Mouse (Mus musculus): ENCODE results near the gene Unc13a. TPM values are rescaled to one million over a fixed set of nuclear protein-coding genes. Genes with fewer than 3 reads are reported as not detected.
A peak's percentile ranks its signal among the peaks of the same experiment; 100 is the strongest.
"Not testable (repeated sequence)": the region's sequence is repeated elsewhere in the genome, so short reads cannot be mapped to it uniquely, and the experiment has no call there.

Gene Unc13a
- polyA plus RNA-seq, 1 experiment from 2014 or later: 13.9 TPM

DNA sequence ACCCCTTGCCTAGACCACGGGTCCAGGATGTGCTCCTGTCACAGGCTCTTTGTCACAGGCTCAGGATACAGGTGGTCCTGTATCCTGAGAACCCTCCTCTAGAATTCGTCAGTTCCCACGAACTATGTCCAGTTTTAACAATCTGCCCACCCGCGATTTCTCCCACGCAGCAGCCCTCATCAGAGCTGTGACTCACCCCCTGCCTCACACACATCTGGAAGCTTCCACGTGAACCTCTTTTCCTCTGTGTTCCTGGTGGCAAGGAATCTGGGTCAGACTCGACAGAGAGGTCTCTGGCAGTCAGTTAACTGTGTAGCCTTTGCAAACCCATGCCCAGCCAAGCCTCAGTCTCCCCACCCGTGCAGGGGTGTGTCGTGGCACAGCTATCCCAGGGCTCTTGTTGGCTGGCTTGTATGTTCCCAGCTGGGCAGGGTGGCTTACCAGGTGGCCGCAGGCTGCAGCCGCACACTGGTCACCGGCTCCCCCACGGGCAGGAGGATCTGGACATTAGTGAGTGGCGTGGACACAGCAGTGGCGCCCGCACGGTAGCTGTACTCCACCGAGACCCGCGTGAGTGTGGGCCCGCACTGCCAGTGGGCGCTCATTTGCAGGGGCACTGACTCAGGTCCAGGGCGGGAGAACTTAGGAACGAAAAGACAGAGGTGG is 37.7 kb upstream of the Unc13a start:
- WGBS: 45% methylated on average over 25 of the region's 25 CpGs
- H3K9ac ChIP-seq (ENCODE audit: low read length): no peak overlapping the region
- ATAC-seq: peak; percentile 11

DNA sequence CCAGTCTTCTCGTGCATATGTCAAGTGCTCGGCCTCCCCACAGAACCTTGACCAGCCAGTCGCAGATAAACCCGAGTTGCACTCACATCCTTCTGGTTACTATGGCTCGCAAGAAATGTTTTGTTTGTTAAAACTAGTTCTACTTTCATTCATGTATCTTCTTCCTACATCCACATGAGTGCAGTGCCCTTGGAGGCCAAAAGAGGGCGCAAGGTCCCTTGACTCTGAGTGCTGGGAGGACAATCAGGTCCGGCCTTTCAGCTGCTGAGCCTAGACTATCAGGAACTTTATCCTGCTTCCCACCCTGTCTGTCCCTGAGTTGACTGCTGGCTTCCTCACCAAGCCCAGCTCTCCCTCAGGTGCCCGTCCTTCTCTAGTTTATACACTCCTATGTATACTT is 36.3 kb upstream of the Unc13a start:
- H3K4me2 ChIP-seq (ENCODE audit: low read length): no peak overlapping the region
- no peak overlapping the region for H3K9ac ChIP-seq (ENCODE audit: low read length)
- no peaks in the 10 kb centered on the region for H3K4me1 ChIP-seq (ENCODE audit: control insufficient read depth, insufficient read depth, low read length)
- DNase-seq (ENCODE audit: low spot score) (peak; percentile 64), ATAC-seq (no peak)
- 35% methylated on average over 8 of the region's 8 CpGs for WGBS
- H3K36me3 ChIP-seq (ENCODE audit: control insufficient read depth, insufficient read depth, low read length): peaks cover 17% of the 10 kb centered on the region
- H3K27me3 ChIP-seq (replicated peaks; ENCODE audit: control insufficient read depth, insufficient read depth, low read length): 0 out of 2 replicates have a peak, but pooled peaks cover 7% of the 10 kb centered on the region
- no peak overlapping the region for H3K4me3 ChIP-seq (ENCODE audit: low read depth, low read length)
- no peaks in the 10 kb centered on the region for H3K9me3 ChIP-seq (replicated peaks; ENCODE audit: control insufficient read depth, low read length)
- H3K27ac ChIP-seq (ENCODE audit: low read depth, low read length): no peak overlapping the region

More for the DNA sequence above, 37.7 kb upstream of the Unc13a start:
- H3K4me2 ChIP-seq (ENCODE audit: low read length): peak overlapping the region; percentile 31; the same call in 1 of the 2 replicates
- DNase-seq (ENCODE audit: low spot score): no peak
- no peak overlapping the region for H3K4me3 ChIP-seq (ENCODE audit: low read depth, low read length)
- peaks cover 27% of the 10 kb centered on the region for H3K36me3 ChIP-seq (ENCODE audit: control insufficient read depth, insufficient read depth, low read length)
- no peak overlapping the region for H3K27ac ChIP-seq (ENCODE audit: low read depth, low read length)
- no peaks in the 10 kb centered on the region for H3K9me3 ChIP-seq (replicated peaks; ENCODE audit: control insufficient read depth, low read length)
- H3K27me3 ChIP-seq (replicated peaks; ENCODE audit: control insufficient read depth, insufficient read depth, low read length): 0 out of 2 replicates have a peak, but pooled peaks cover 4% of the 10 kb centered on the region
- no peaks in the 10 kb centered on the region for H3K4me1 ChIP-seq (ENCODE audit: control insufficient read depth, insufficient read depth, low read length)

DNA sequence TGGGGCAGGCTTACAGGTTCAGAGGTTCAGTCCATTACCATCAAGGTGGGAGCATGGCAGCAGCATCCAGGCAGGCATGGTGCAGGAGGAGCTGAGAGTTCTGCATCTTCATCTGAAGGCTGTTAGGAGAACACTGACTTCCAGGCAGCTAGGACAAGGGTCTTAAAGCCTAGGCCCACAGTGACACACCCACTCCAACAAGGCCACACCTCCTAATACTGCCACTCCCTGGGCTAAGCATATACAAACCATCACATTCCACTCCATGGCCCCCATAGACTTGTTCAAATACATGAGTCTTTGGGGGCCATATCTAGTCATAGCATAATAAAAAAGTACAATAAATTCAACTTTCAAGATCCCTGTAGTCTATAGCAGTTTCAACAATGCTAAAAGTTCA is 31.8 kb upstream of the Unc13a start:
- not testable (repeated sequence) for H3K4me1 ChIP-seq (ENCODE audit: control insufficient read depth, insufficient read depth, low read length); H3K9me3 ChIP-seq (replicated peaks; ENCODE audit: control insufficient read depth, low read length); H3K4me3 ChIP-seq (ENCODE audit: low read depth, low read length); H3K36me3 ChIP-seq (ENCODE audit: control insufficient read depth, insufficient read depth, low read length); H3K27ac ChIP-seq (ENCODE audit: low read depth, low read length); ATAC-seq; H3K4me2 ChIP-seq (ENCODE audit: low read length); H3K9ac ChIP-seq (ENCODE audit: low read length); DNase-seq (ENCODE audit: low spot score)
- peaks cover 33% of the 10 kb centered on the region for H3K27me3 ChIP-seq (replicated peaks; ENCODE audit: control insufficient read depth, insufficient read depth, low read length)

DNA sequence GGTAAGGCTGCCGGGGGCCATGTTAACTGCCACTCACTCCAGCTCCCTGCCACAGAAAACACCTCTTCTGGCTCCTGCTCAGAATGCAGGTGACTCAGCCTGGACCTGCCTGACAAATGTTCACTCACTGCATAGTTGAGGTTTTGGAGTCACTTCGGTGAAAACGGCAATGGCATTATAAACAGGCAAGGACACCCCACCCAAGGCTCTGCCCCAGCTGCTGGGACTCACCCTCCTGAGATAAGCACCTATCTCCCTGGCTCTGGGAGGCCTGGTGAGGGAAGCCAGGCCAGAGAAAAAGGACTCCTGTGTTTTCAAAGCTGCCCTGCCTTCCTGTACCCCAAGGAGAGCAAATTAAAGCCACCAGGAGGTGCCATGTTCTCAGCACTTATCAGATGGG is 31.4 kb upstream of the Unc13a start:
- no peaks in the 10 kb centered on the region for H3K9me3 ChIP-seq (replicated peaks; ENCODE audit: control insufficient read depth, low read length)
- WGBS: 93% methylated on average over 3 of the region's 3 CpGs
- no peak for DNase-seq (ENCODE audit: low spot score)
- H3K4me2 ChIP-seq (ENCODE audit: low read length): no peak overlapping the region
- H3K27me3 ChIP-seq (replicated peaks; ENCODE audit: control insufficient read depth, insufficient read depth, low read length): peaks cover 32% of the 10 kb centered on the region
- no peaks in the 10 kb centered on the region for H3K4me1 ChIP-seq (ENCODE audit: control insufficient read depth, insufficient read depth, low read length)
- H3K9ac ChIP-seq (ENCODE audit: low read length): no peak overlapping the region
- no peak for ATAC-seq
- H3K27ac ChIP-seq (ENCODE audit: low read depth, low read length): no peak overlapping the region
- H3K4me3 ChIP-seq (ENCODE audit: low read depth, low read length): no peak overlapping the region
- H3K36me3 ChIP-seq (ENCODE audit: control insufficient read depth, insufficient read depth, low read length): no peaks in the 10 kb centered on the region

DNA sequence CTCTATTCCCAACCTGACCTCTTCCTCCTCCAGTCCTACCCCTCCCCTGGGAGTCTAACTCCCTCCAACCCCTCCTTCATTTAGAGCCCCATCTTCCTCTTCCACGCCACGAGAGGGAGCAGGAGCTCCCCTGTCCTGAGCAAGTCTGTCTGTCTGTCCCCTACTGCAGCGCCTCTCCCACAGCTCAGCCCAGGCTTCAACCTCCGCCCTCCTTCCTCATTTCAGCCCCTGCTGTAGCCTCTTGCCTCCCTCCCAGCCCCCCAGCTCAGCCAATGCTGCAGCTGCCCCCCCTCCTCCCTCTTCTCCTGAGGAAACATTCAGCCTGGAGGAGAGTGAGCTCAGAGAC is 30.5 kb upstream of the Unc13a start:
- DNase-seq (ENCODE audit: low spot score) (no peak), ATAC-seq (no peak)
- Histone ChIP-seq H3K27me3 (replicated peaks; ENCODE audit: control insufficient read depth, insufficient read depth, low read length) (peaks cover 32% of the 10 kb centered on the region), H3K4me2 (ENCODE audit: low read length) (no peak overlapping the region), H3K9ac (ENCODE audit: low read length) (no peak overlapping the region), H3K36me3 (ENCODE audit: control insufficient read depth, insufficient read depth, low read length) (no peaks in the 10 kb centered on the region), H3K27ac (ENCODE audit: low read depth, low read length) (no peak overlapping the region), H3K4me1 (ENCODE audit: control insufficient read depth, insufficient read depth, low read length) (no peaks in the 10 kb centered on the region), H3K9me3 (replicated peaks; ENCODE audit: control insufficient read depth, low read length) (no peaks in the 10 kb centered on the region), H3K4me3 (ENCODE audit: low read depth, low read length) (no peak overlapping the region)
- WGBS: 35% methylated on average over 4 of the region's 4 CpGs

DNA sequence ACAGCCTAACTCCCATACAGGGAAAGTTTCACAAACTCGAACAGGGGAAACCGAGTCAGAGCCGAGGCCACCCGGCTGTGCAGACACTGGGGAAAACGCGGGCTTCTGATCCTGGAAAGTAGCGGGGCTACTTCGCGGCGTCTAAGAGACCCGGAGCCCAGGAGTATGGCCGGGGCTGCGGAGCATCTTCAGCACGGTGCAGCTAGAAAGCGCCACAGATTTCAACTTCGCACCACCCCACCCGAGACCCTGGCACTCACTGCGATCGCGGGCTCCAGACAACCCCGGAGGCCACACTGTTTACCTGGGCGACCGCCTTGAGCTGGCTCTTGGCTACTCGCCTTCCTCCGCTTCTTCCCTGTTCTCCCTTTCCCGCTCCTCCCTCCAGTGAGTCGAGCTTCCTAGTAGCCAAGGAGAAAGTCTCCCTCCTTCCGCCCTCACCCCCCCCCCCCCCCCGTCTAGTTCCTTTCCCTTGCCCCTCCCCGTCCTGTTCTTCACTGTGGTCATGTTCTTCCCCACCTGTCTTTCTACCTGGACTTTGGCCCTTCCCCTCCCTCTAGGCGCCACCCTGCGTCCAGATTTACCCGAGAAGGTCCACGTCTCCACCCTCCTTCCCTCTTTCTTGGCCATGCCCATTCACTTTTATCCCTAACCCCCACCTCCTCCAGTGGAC is 30.0 kb upstream of the Unc13a start, which contains the start of gene B3gnt3:
TSS of gene B3gnt3 (minus strand) at position 376 of the 673 bp plus-strand sequence.
- H3K27me3 ChIP-seq (replicated peaks; ENCODE audit: control insufficient read depth, insufficient read depth, low read length): peaks cover 32% of the 10 kb centered on the region
- no peak for DNase-seq (ENCODE audit: low spot score)

DNA sequence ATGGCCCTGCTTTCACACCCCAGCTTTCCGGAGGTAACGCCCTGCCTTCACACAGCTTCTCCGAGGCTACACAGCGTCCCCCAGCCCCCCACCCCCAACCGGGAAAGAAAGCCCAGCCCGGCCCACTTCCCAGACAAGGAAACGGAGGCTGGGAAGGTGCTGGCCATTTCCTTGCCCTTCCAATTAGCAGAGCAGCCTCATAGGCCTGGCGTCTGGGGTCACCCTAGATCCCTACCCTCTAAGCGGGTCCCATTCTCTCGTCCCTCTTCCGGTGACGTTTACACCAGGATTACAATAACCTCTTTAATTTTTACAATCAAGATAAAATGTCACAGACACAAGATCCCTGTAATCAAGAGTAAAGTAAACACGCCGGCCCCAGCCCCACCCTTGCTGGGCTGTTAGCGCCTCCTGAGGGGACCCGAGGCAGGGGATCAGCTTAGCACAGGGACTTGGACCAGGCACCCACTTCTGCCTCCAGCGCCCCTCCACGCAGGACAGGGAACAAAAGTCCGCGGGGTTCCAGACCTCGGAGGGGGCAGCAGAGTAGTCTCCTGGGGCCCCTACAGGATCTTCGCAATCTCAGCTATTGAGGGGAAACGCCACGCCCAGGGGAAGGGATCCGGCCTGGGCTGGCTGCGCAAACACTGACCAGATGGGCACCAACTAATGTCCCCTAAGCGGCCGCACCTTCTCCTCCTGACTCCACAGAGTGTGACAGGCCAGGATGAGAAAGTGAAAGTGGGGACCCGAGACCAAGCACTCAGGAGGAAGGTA is 29.1 kb upstream of the Unc13a start:
- Histone ChIP-seq H3K4me1 (ENCODE audit: control insufficient read depth, insufficient read depth, low read length) (no peaks in the 10 kb centered on the region), H3K9me3 (replicated peaks; ENCODE audit: control insufficient read depth, low read length) (no peaks in the 10 kb centered on the region), H3K4me3 (ENCODE audit: low read depth, low read length) (no peak overlapping the region), H3K9ac (ENCODE audit: low read length) (no peak overlapping the region), H3K4me2 (ENCODE audit: low read length) (peak overlapping the region; percentile 7; the same call in 1 of the 2 replicates), H3K27ac (ENCODE audit: low read depth, low read length) (no peak overlapping the region), H3K36me3 (ENCODE audit: control insufficient read depth, insufficient read depth, low read length) (no peaks in the 10 kb centered on the region), H3K27me3 (replicated peaks; ENCODE audit: control insufficient read depth, insufficient read depth, low read length) (peaks cover 32% of the 10 kb centered on the region)
- ATAC-seq (no peak), DNase-seq (ENCODE audit: low spot score) (no peak)
- 14% methylated on average over 29 of the region's 29 CpGs for WGBS

More for the DNA sequence above, 30.0 kb upstream of the Unc13a start, which contains the start of gene B3gnt3:
- 19% methylated on average over 31 of the region's 34 CpGs for WGBS
- no peaks in the 10 kb centered on the region for H3K9me3 ChIP-seq (replicated peaks; ENCODE audit: control insufficient read depth, low read length)
- H3K36me3 ChIP-seq (ENCODE audit: control insufficient read depth, insufficient read depth, low read length): no peaks in the 10 kb centered on the region
- H3K27ac ChIP-seq (ENCODE audit: low read depth, low read length): no peak within 1 kb of the TSS
- H3K4me2 ChIP-seq (ENCODE audit: low read length): peak within 1 kb of the TSS; percentile 7; the same call in 1 of the 2 replicates
- H3K4me1 ChIP-seq (ENCODE audit: control insufficient read depth, insufficient read depth, low read length): no peaks in the 10 kb centered on the region
- ATAC-seq: no peak
- no peak within 1 kb of the TSS for H3K4me3 ChIP-seq (ENCODE audit: low read depth, low read length)
- no peak within 1 kb of the TSS for H3K9ac ChIP-seq (ENCODE audit: low read length)

DNA sequence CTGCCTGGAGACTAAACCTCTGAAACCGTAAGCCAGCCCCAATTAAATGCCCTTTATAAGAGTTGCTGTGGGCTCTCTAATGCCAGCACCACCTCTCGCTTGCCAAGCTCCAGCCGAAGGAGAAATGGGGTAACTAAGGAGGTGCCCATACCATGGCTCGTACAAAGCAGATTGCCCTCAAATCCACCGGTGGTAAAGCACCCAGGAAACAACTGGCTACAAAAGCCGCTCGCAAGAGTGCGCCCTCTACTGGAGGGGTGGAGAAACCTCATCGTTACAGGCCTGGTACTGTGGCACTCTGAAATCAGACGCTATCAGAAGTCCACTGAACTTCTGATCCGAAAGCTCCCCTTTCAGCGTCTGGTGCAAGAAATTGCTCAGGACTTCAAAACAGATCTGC is 23.9 kb upstream of the Unc13a start:
- H3K27me3 ChIP-seq (replicated peaks; ENCODE audit: control insufficient read depth, insufficient read depth, low read length): peaks cover 56% of the 10 kb centered on the region
- WGBS: 60% methylated on average over 12 of the region's 12 CpGs
- not testable (repeated sequence) for DNase-seq (ENCODE audit: low spot score); H3K9ac ChIP-seq (ENCODE audit: low read length); H3K9me3 ChIP-seq (replicated peaks; ENCODE audit: control insufficient read depth, low read length); H3K27ac ChIP-seq (ENCODE audit: low read depth, low read length); H3K4me2 ChIP-seq (ENCODE audit: low read length); ATAC-seq; H3K36me3 ChIP-seq (ENCODE audit: control insufficient read depth, insufficient read depth, low read length); H3K4me1 ChIP-seq (ENCODE audit: control insufficient read depth, insufficient read depth, low read length); H3K4me3 ChIP-seq (ENCODE audit: low read depth, low read length)

All from forebrain, embryonic 14.5 days (tissue).